Mouse (Mus musculus) testis, adult 2 months (tissue): ENCODE measurements around the gene Vps25. TPM values are rescaled to one million over a fixed set of nuclear protein-coding genes. Genes with fewer than 3 reads are reported as not detected.

Experiments used
- H3K27ac ChIP-seq: fragments of 200-500 bp; 2 replicates; pipeline ENCODE4 v1.5.1; 2012; ENCODE audit warnings: low read depth, low read length; ENCODE audit not compliant: control insufficient read depth, insufficient read depth
- H3K27me3 ChIP-seq: fragments of 200-500 bp; 2 replicates; pipeline ENCODE4 v1.6.1; 2012; ENCODE audit warnings: mild to moderate bottlenecking, low read length, moderate library complexity; ENCODE audit not compliant: control insufficient read depth, insufficient read depth
- H3K36me3 ChIP-seq: fragments of 200-500 bp; 2 replicates; pipeline ENCODE4 v1.6.1; 2012; ENCODE audit warnings: mild to moderate bottlenecking, low read length; ENCODE audit not compliant: control insufficient read depth, insufficient read depth
- H3K4me1 ChIP-seq: fragments of 200-500 bp; 2 replicates; pipeline ENCODE4 v1.6.1; 2012; ENCODE audit warnings: low read length; ENCODE audit not compliant: control insufficient read depth, insufficient read depth
- H3K4me3 ChIP-seq: fragments of 200-500 bp; 2 replicates; pipeline ENCODE4 v1.5.1; 2012; ENCODE audit warnings: low read depth, mild to moderate bottlenecking, low read length, moderate library complexity, mixed read lengths; ENCODE audit not compliant: control insufficient read depth
- CTCF ChIP-seq: fragments of 200-500 bp; IDR thresholded peaks from 2 replicates; pipeline ENCODE4 v1.5.1; 2012; ENCODE audit warnings: low read depth, mild to moderate bottlenecking, inconsistent platforms, low read length, moderate library complexity; ENCODE audit not compliant: control insufficient read depth, insufficient read depth, insufficient replicate concordance
- POLR2A ChIP-seq: fragments of 200-500 bp; IDR thresholded peaks from 2 replicates; pipeline ENCODE4 v1.6.1; 2012; ENCODE audit warnings: low read depth, mild to moderate bottlenecking, inconsistent platforms, low read length, moderate library complexity; ENCODE audit not compliant: control insufficient read depth
- polyA plus RNA-seq: library from polyadenylated mRNA; depleted of rRNA; stranded (reverse); fragments of >200 nt; gene quantifications from 2 replicates; pipeline ENCODE4 v1.2.3, GENCODE M21; 2012

The Vps25 gene
- polyA plus RNA-seq, 1 experiment, result 26.2 TPM

- Histone ChIP-seq H3K27ac (peak overlapping the region; percentile 76), H3K4me3 (no peak overlapping the region), H3K4me1 (peaks cover 19% of the 10 kb centered on the region), H3K27me3 (no peaks in the 10 kb centered on the region), H3K36me3 (no peaks in the 10 kb centered on the region)
- TF ChIP-seq CTCF (no peak), POLR2A (no peak)
These were observed 21.3 kb upstream of the Vps25 start for GRCm38 (mm10) chr11:101232010-101232839.

- peaks cover 19% of the 10 kb centered on the region for H3K4me1 ChIP-seq
- no peaks in the 10 kb centered on the region for H3K36me3 ChIP-seq
- no peak overlapping the region for H3K27ac ChIP-seq
- H3K27me3 ChIP-seq, result no peaks in the 10 kb centered on the region
- H3K4me3 ChIP-seq, result no peak overlapping the region
- no peak for TF ChIP-seq POLR2A
- TF ChIP-seq CTCF, result no peak
These were observed 20.3 kb upstream of the Vps25 start for GRCm38 (mm10) chr11:101233240-101233639.

GRCm38 (mm10) chr11:101234124-101234523 lies 19.4 kb upstream of the Vps25 start:
- H3K36me3 ChIP-seq, result no peaks in the 10 kb centered on the region
- TF ChIP-seq POLR2A (no peak), CTCF (no peak)
- peaks cover 18% of the 10 kb centered on the region for H3K4me1 ChIP-seq
- H3K4me3 ChIP-seq, result no peak overlapping the region
- H3K27ac ChIP-seq, result no peak overlapping the region
- no peaks in the 10 kb centered on the region for H3K27me3 ChIP-seq

GRCm38 (mm10) chr11:101235429-101235828 lies 18.1 kb upstream of the Vps25 start:
- TF ChIP-seq CTCF, result no peak
- TF ChIP-seq POLR2A, result no peak
- no peaks in the 10 kb centered on the region for H3K36me3 ChIP-seq
- H3K4me1 ChIP-seq, result peaks cover 14% of the 10 kb centered on the region
- H3K27me3 ChIP-seq, result no peaks in the 10 kb centered on the region
- no peak overlapping the region for H3K27ac ChIP-seq
- no peak overlapping the region for H3K4me3 ChIP-seq

GRCm38 (mm10) chr11:101236782-101237181 lies 16.7 kb upstream of the Vps25 start:
- 0 out of 2 replicates have a peak, but pooled peaks cover 3% of the 10 kb centered on the region for H3K4me1 ChIP-seq
- H3K27ac ChIP-seq, result no peak overlapping the region
- no peaks in the 10 kb centered on the region for H3K27me3 ChIP-seq
- H3K4me3 ChIP-seq, result no peak overlapping the region
- no peaks in the 10 kb centered on the region for H3K36me3 ChIP-seq
- TF ChIP-seq POLR2A (no peak), CTCF (no peak)

GRCm38 (mm10) chr11:101238071-101238647 lies 15.3 kb upstream of the Vps25 start:
- H3K27ac ChIP-seq, result no peak overlapping the region

GRCm38 (mm10) chr11:101245071-101245470 lies 8.4 kb upstream of the Vps25 start:
- Histone ChIP-seq H3K36me3 (no peaks in the 10 kb centered on the region), H3K27ac (no peak overlapping the region), H3K4me1 (peaks cover 6% of the 10 kb centered on the region), H3K4me3 (no peak overlapping the region), H3K27me3 (no peaks in the 10 kb centered on the region)
- TF ChIP-seq CTCF, result no peak

More at GRCm38 (mm10) chr11:101238071-101238647, 15.3 kb upstream of the Vps25 start:
- no peaks in the 10 kb centered on the region for H3K36me3 ChIP-seq
- no peak overlapping the region for H3K4me3 ChIP-seq
- TF ChIP-seq CTCF (no peak), POLR2A (no peak)
- H3K4me1 ChIP-seq, result no peaks in the 10 kb centered on the region
- H3K27me3 ChIP-seq, result no peaks in the 10 kb centered on the region
